Mouse (Mus musculus) heart, embryonic 15.5 days (tissue): ENCODE measurements around the gene Bcl9l. TPM values are rescaled to one million over a fixed set of nuclear protein-coding genes. Genes with fewer than 3 reads are reported as not detected.

Experiments used
- ATAC-seq: fragments of 200-750 bp; cut with Nextera tagmentation; replicated peaks from 2 replicates; pipeline ENCODE4 v1.8.0; 2017; ENCODE audit warnings: low read depth, moderate TSS enrichment; ENCODE audit not compliant: insufficient number of reproducible peaks, insufficient read depth, low FRiP score
- H3K27ac ChIP-seq: fragments of 300-500 bp; sonication (generic); 2 replicates; pipeline ENCODE4 v1.5.1; 2015; ENCODE audit warnings: mild to moderate bottlenecking, inconsistent platforms
- H3K27me3 ChIP-seq: fragments of 300-500 bp; sonication (generic); 2 replicates; pipeline ENCODE4 v1.6.1; 2015; ENCODE audit warnings: inconsistent platforms
- H3K36me3 ChIP-seq: fragments of 300-500 bp; sonication (generic); 2 replicates; pipeline ENCODE4 v1.6.1; 2015; ENCODE audit warnings: mild to moderate bottlenecking, inconsistent platforms
- H3K4me1 ChIP-seq: fragments of 300-500 bp; sonication (generic); replicated peaks from 2 replicates; pipeline ENCODE4 v1.6.1; 2015; ENCODE audit warnings: inconsistent platforms
- H3K4me2 ChIP-seq: fragments of 300-500 bp; sonication (generic); 2 replicates; pipeline ENCODE4 v1.6.1; 2015; ENCODE audit warnings: inconsistent platforms, mild to moderate bottlenecking, moderate library complexity
- H3K4me3 ChIP-seq: fragments of 300-500 bp; sonication (generic); 2 replicates; pipeline ENCODE4 v1.5.1; 2015; ENCODE audit warnings: mild to moderate bottlenecking, inconsistent platforms
- H3K9ac ChIP-seq: fragments of 300-500 bp; sonication (generic); 2 replicates; pipeline ENCODE4 v1.6.1; 2015; ENCODE audit warnings: mild to moderate bottlenecking, inconsistent platforms
- H3K9me3 ChIP-seq: fragments of 300-500 bp; sonication (generic); replicated peaks from 2 replicates; pipeline ENCODE4 v1.6.1; 2016; ENCODE audit warnings: inconsistent platforms
- WGBS: fragments of 180-500 bp; shearing (Covaris S2); methylation state at CpG from one replicate; pipeline ENCODE4 v1.1.7; 2015; ENCODE audit warnings: mixed read lengths; 5-methylcytosine and 5-hydroxymethylcytosine counted together
- polyA plus RNA-seq: library from polyadenylated mRNA; unstranded; fragments of >200 nt; fragmentation: Nextera tagmentation; extraction: Ambion mirVana; gene quantifications from 2 replicates; pipeline ENCODE4 v1.2.1, GENCODE M21; 2015

The Bcl9l gene
- polyA plus RNA-seq, 1 experiment from 2014 or later, result 9.1 TPM

DNA sequence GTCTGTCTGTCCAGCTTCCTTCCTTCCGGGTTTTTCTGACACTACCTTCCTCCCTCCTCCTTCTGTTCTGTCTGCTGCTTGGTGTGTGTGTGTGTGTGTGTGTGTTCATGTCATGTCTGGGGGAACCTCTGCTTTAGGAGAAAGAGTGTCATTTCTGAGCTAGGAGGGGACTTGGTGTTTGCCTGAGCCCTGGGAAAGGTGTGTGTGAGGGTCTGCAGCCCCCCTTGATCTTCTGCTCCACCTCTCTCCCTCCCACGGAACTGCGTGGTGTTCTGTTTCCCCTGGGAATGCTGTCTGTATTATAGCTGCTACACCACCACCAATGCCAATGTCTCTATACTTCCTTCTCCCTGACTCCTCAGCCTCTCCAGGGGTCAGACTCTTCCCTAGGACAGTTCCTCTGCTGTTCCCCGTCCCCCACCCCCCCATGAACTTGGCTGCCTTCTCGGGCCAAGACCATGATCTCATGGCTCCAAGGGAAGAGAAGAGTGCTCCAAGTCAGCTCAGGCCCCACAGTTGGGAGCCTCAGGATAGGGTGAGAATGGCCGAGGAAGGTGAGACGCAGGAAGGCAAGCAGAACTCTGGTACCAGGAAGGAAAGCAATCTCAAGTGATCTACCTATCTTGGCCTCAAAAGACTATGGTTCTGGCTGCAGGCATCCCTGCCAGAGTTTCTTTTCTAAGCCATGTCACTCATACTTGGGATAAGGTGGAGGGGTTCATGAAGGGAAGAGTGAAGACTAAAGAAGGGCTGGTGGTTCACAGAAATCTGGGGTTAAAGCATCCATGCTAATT is 1.9 kb downstream of the Bcl9l start:
- Histone ChIP-seq H3K4me2 (peak overlapping the region; percentile 85), H3K9me3 (no peaks in the 10 kb centered on the region), H3K4me3 (peak overlapping the region; percentile 87), H3K27ac (peak overlapping the region; percentile 93), H3K4me1 (peaks cover 70% of the 10 kb centered on the region), H3K36me3 (no peaks in the 10 kb centered on the region), H3K9ac (peak overlapping the region; percentile 97), H3K27me3 (no peaks in the 10 kb centered on the region)
- WGBS, result 14% methylated on average over 7 of the region's 7 CpGs
- no peak for ATAC-seq

GRCm38 (mm10) chr9:44485105-44485515 is 2.5 kb downstream of the Bcl9l start:
- H3K9ac ChIP-seq, result peak overlapping the region; percentile 97
- H3K36me3 ChIP-seq, result no peaks in the 10 kb centered on the region
- H3K27ac ChIP-seq, result peak overlapping the region; percentile 93
- H3K4me1 ChIP-seq, result peaks cover 70% of the 10 kb centered on the region
- WGBS, result 35% methylated on average over 6 of the region's 6 CpGs
- no peak for ATAC-seq
- H3K9me3 ChIP-seq, result no peaks in the 10 kb centered on the region
- peak overlapping the region; percentile 85 for H3K4me2 ChIP-seq
- no peaks in the 10 kb centered on the region for H3K27me3 ChIP-seq
- H3K4me3 ChIP-seq, result peak overlapping the region; percentile 87

GRCm38 (mm10) chr9:44485516-44486161 is 3.0 kb downstream of the Bcl9l start:
- peak overlapping the region; percentile 85 for H3K4me2 ChIP-seq
- peak overlapping the region; percentile 97 for H3K9ac ChIP-seq
- H3K4me1 ChIP-seq, result peaks cover 70% of the 10 kb centered on the region
- no peaks in the 10 kb centered on the region for H3K36me3 ChIP-seq
- 29% methylated on average over 14 of the region's 14 CpGs for WGBS
- peak overlapping the region; percentile 93 for H3K27ac ChIP-seq
- H3K27me3 ChIP-seq, result no peaks in the 10 kb centered on the region
- H3K9me3 ChIP-seq, result no peaks in the 10 kb centered on the region
- no peak for ATAC-seq
- peak overlapping the region; percentile 87 for H3K4me3 ChIP-seq

GRCm38 (mm10) chr9:44486335-44486734 is 3.7 kb downstream of the Bcl9l start:
- peak overlapping the region; percentile 93 for H3K27ac ChIP-seq
- peak overlapping the region; percentile 87 for H3K4me3 ChIP-seq
- 0 out of 2 replicates have a peak, but pooled peaks cover under 1% of the 10 kb centered on the region for H3K36me3 ChIP-seq
- peak overlapping the region; percentile 97 for H3K9ac ChIP-seq
- ATAC-seq, result no peak
- no peaks in the 10 kb centered on the region for H3K9me3 ChIP-seq
- no peaks in the 10 kb centered on the region for H3K27me3 ChIP-seq
- peaks cover 77% of the 10 kb centered on the region for H3K4me1 ChIP-seq
- WGBS, result 6% methylated on average over 3 of the region's 3 CpGs
- peak overlapping the region; percentile 85 for H3K4me2 ChIP-seq

- no peaks in the 10 kb centered on the region for H3K27me3 ChIP-seq
- H3K4me1 ChIP-seq, result peaks cover 83% of the 10 kb centered on the region
- H3K4me3 ChIP-seq, result peak overlapping the region; percentile 87
- H3K4me2 ChIP-seq, result peak overlapping the region; percentile 85
- 17% methylated on average over 15 of the region's 15 CpGs for WGBS
- peak overlapping the region; percentile 97 for H3K9ac ChIP-seq
- peak overlapping the region; percentile 93 for H3K27ac ChIP-seq
- 0 out of 2 replicates have a peak, but pooled peaks cover 4% of the 10 kb centered on the region for H3K36me3 ChIP-seq
- H3K9me3 ChIP-seq, result no peaks in the 10 kb centered on the region
- ATAC-seq, result no peak
These were observed 4.3 kb downstream of the Bcl9l start for GRCm38 (mm10) chr9:44486741-44487421.

DNA sequence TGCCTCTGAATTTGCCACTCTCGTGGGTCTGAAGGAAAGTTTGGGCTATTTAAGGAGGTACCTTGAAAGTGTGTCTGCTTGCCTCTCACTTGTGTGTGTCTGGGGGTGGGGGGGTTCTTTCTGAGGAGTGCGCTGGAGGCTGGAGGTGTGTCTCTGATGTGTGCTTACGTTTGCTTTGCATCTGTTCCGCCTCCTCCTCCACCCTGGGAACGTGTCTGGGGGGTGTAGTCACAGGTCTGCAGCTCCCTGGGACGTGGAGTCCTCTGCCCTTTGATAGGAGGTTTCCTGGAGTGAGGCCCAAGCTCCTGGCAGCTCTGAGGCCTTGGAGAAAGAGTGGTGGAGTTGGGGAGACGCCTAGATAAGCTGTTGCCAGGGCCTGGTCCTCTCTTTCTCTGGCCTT is 4.8 kb downstream of the Bcl9l start:
- Histone ChIP-seq H3K27me3 (no peaks in the 10 kb centered on the region), H3K4me2 (peak overlapping the region; percentile 85), H3K27ac (peak overlapping the region; percentile 93), H3K36me3 (0 out of 2 replicates have a peak, but pooled peaks cover 4% of the 10 kb centered on the region), H3K4me3 (peak overlapping the region; percentile 87), H3K4me1 (peaks cover 86% of the 10 kb centered on the region), H3K9ac (peak overlapping the region; percentile 97), H3K9me3 (no peaks in the 10 kb centered on the region)
- WGBS, result 8% methylated on average over 7 of the region's 7 CpGs
- peak; percentile 74 for ATAC-seq

DNA sequence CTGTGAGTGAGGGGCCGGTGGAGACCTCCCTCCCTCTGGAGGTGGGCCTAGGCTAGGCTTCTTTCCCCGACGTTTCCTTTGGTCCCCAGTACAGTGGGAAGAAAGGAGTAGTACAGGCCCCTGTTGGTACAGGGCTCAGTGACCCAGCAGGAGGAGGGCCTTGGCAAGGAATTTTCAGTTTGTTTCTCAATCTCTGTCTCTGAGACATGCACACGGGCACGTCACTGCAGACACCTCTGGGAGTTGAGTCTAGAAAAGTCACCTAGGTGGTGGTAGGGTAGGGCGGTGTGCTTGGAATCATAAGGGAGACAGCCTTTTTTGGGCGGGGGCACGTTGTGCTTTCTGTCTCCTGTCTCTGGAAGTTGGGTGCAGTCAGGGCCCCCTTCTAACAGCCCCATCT is 5.8 kb downstream of the Bcl9l start:
- Histone ChIP-seq H3K4me3 (peak overlapping the region; percentile 87), H3K36me3 (0 out of 2 replicates have a peak, but pooled peaks cover 4% of the 10 kb centered on the region), H3K27me3 (no peaks in the 10 kb centered on the region), H3K4me2 (peak overlapping the region; percentile 85), H3K4me1 (peaks cover 95% of the 10 kb centered on the region), H3K9me3 (no peaks in the 10 kb centered on the region), H3K27ac (peak overlapping the region; percentile 93), H3K9ac (peak overlapping the region; percentile 97)
- ATAC-seq, result no peak
- WGBS, result 12% methylated on average over 8 of the region's 8 CpGs

GRCm38 (mm10) chr9:44488855-44489381 is 6.3 kb downstream of the Bcl9l start:
- Histone ChIP-seq H3K4me1 (peaks cover 100% of the 10 kb centered on the region), H3K9me3 (no peaks in the 10 kb centered on the region), H3K9ac (peak overlapping the region; percentile 56), H3K27ac (peak overlapping the region; percentile 93), H3K4me2 (peak overlapping the region; percentile 85), H3K27me3 (no peaks in the 10 kb centered on the region), H3K36me3 (0 out of 2 replicates have a peak, but pooled peaks cover 4% of the 10 kb centered on the region), H3K4me3 (peak overlapping the region; percentile 87)
- 3% methylated on average over 5 of the region's 5 CpGs for whole genome bisulfite sequencing
- ATAC-seq, result peak; percentile 32

DNA sequence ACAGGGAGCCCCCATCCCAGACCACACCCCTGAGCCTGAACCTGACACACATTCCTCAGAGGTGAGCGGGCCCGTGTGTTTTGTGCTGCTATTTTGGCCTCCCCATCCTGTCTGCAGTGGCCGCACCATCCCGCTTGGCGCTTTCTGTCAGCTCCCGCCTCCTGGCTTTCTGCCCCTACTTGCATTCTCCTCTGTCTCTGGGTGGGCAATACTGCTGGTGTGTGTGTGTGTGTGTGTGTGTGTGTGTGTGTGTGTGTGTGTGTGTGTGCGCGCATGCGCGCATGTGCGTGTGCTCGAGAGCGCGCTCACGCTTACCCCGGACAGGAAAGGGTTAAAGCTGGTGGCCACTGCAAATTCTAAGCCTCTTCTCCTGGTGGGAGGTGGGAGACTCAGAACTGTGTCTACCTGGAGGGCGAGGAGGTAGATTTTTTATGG is 7.0 kb downstream of the Bcl9l start:
- peak overlapping the region; percentile 56 for H3K9ac ChIP-seq
- H3K36me3 ChIP-seq, result 0 out of 2 replicates have a peak, but pooled peaks cover 4% of the 10 kb centered on the region
- H3K4me1 ChIP-seq, result peaks cover 100% of the 10 kb centered on the region
- H3K4me2 ChIP-seq, result peak overlapping the region; percentile 85
- H3K9me3 ChIP-seq, result no peaks in the 10 kb centered on the region
- 10% methylated on average over 17 of the region's 17 CpGs for WGBS
- H3K4me3 ChIP-seq, result peak overlapping the region; percentile 87
- peak overlapping the region; percentile 93 for H3K27ac ChIP-seq
- H3K27me3 ChIP-seq, result no peaks in the 10 kb centered on the region
- ATAC-seq, result no peak

- WGBS, result 33% methylated on average over 17 of the region's 17 CpGs
- Histone ChIP-seq H3K4me2 (peak overlapping the region; percentile 85), H3K36me3 (0 out of 2 replicates have a peak, but pooled peaks cover 4% of the 10 kb centered on the region), H3K9me3 (no peaks in the 10 kb centered on the region), H3K27ac (peak overlapping the region; percentile 93), H3K4me3 (peak overlapping the region; percentile 87), H3K27me3 (no peaks in the 10 kb centered on the region), H3K9ac (peak overlapping the region; percentile 56), H3K4me1 (peaks cover 100% of the 10 kb centered on the region)
- no peak for ATAC-seq
These were observed 7.7 kb downstream of the Bcl9l start for GRCm38 (mm10) chr9:44490086-44490967.
